Mouse (Mus musculus): ENCODE results near the gene Sirt4.

GRCm38 (mm10) chr5:115487353-115487752 is 2.8 kb upstream of the Sirt4 start:
- TF ChIP-seq POLR2A (IDR thresholded peaks at IDR 0.05; ENCODE audit: insufficient read depth, low read depth, low read length) (no peak), CTCF (IDR thresholded peaks at IDR 0.05; ENCODE audit: insufficient read depth, low read depth, low read length) (no peak)

Measured in olfactory bulb, adult 2 months (tissue).